Mouse (Mus musculus) ES-Bruce4 (cell line): ENCODE data around the gene Klhl33. TPM values are rescaled to one million over a fixed set of nuclear protein-coding genes. Genes with fewer than 3 reads are reported as not detected.

Experiments
- H3K27ac ChIP-seq: 2 replicates; pipeline ENCODE4 v1.5.1; 2012; ENCODE audit warnings: low read length, inconsistent platforms; ENCODE audit not compliant: insufficient read depth
- H3K27me3 ChIP-seq: 2 replicates; pipeline ENCODE4 v1.6.1; 2012; ENCODE audit warnings: mild to moderate bottlenecking, low read length, inconsistent platforms; ENCODE audit not compliant: control insufficient read depth, poor library complexity, insufficient read depth, severe bottlenecking
- H3K36me3 ChIP-seq: 2 replicates; pipeline ENCODE4 v1.6.1; 2012; ENCODE audit warnings: inconsistent platforms, mild to moderate bottlenecking, low read length, moderate library complexity; ENCODE audit not compliant: control insufficient read depth, poor library complexity, insufficient read depth, severe bottlenecking
- H3K4me1 ChIP-seq: one replicate; pipeline ENCODE4 v1.8.1; 2011; ENCODE audit warnings: low read length; ENCODE audit not compliant: control insufficient read depth, insufficient read depth
- H3K4me3 ChIP-seq: 2 replicates; pipeline ENCODE4 v1.5.1; 2011; ENCODE audit warnings: low read depth, mild to moderate bottlenecking, low read length
- H3K9ac ChIP-seq: 2 replicates; pipeline ENCODE4 v1.6.1; 2012; ENCODE audit warnings: low read depth, mild to moderate bottlenecking, inconsistent platforms; ENCODE audit not compliant: poor library complexity, severe bottlenecking
- H3K9me3 ChIP-seq: replicated peaks from 2 replicates; pipeline ENCODE4 v1.6.1; 2012; ENCODE audit warnings: mild to moderate bottlenecking, low read length, inconsistent platforms; ENCODE audit not compliant: control insufficient read depth, poor library complexity, insufficient read depth, severe bottlenecking
- CTCF ChIP-seq: IDR thresholded peaks from one replicate; pipeline ENCODE4 v1.8.1; 2011; ENCODE audit warnings: low read depth, low read length
- EP300 ChIP-seq: IDR thresholded peaks from 2 replicates; pipeline ENCODE4 v1.6.1; 2011; ENCODE audit warnings: low read depth, low read length; ENCODE audit not compliant: insufficient read depth
- POLR2A ChIP-seq: IDR thresholded peaks from one replicate; pipeline ENCODE4 v1.8.1; 2011; ENCODE audit warnings: low read length; ENCODE audit not compliant: insufficient read depth
- polyA plus RNA-seq: library from polyadenylated mRNA; stranded (reverse); fragments of >200 nt; gene quantifications from 2 replicates; pipeline ENCODE4 v1.2.4, GENCODE M21; 2011; ENCODE audit warnings: low read depth; ENCODE audit not compliant: missing spikeins, insufficient read depth, insufficient read length

The Klhl33 gene
- polyA plus RNA-seq, 1 experiment: not detected

DNA sequence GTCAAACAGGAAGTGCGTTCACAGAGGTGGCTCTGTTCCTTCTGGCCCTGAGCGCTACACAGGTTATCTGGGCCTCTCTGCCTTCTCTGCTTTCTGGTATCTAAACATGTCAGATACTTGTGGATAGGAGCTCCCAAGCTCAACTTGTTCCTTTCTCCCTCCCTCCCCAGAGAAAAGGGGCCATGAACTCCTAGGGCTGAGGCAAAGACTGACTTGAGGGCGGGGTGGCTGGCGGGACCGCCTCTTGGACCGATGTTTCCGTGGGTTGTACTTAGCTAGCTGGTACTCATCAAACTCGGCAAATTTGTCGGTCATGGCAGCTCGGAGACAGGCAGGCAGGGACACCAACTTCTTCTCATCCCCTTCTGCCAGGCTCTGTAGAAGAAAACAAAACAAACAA lies 34.7 kb downstream of the Klhl33 start:
- Histone ChIP-seq H3K9ac (no peak overlapping the region), H3K4me1 (no peaks in the 10 kb centered on the region), H3K27me3 (no peaks in the 10 kb centered on the region), H3K36me3 (peaks cover 3% of the 10 kb centered on the region), H3K4me3 (no peak overlapping the region), H3K27ac (no peak overlapping the region), H3K9me3 (peaks cover 7% of the 10 kb centered on the region)
- TF ChIP-seq CTCF (no peak), POLR2A (no peak), EP300 (no peak)

DNA sequence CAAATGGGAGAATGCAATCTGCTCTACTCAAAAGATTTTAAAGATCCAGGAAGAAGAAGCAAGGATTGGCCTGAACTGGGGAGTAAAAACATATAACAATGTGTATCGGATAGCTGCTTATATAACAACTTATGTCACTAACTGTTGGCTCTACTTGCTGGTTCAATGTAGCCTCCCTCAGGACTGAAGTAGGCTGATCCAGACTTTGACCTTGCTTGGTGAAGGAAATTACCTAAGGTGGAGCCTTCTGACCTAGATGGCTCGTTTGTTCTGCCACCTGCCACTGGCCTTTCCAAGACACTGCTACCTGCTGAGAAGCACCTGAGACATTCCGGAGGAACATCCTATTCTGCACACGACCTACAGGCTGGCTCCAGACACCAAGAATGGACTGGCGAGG lies 41.5 kb downstream of the Klhl33 start:
- Histone ChIP-seq H3K9me3 (peaks cover 3% of the 10 kb centered on the region; the same call in 1 of the 2 replicates), H3K4me3 (no peak overlapping the region), H3K36me3 (no peaks in the 10 kb centered on the region; the same call in 1 of the 2 replicates), H3K27me3 (no peaks in the 10 kb centered on the region), H3K27ac (no peak overlapping the region), H3K9ac (no peak overlapping the region), H3K4me1 (no peaks in the 10 kb centered on the region)
- TF ChIP-seq CTCF: no peak
- peak; percentile 77; the same call in 1 of the 2 replicates for TF ChIP-seq EP300

Other genes with a start within 250 kb of the Klhl33 start
- not detected in 2 replicates for gene Olfr747, start 204.3 kb downstream of the Klhl33 start, polyA plus RNA-seq
- gene Olfr748, start 190.1 kb downstream of the Klhl33 start, polyA plus RNA-seq: not detected in 2 replicates
- gene Olfr749, start 152.4 kb downstream of the Klhl33 start, polyA plus RNA-seq: not detected in 2 replicates
- gene Ttc5, start 112.0 kb downstream of the Klhl33 start, polyA plus RNA-seq: 44.7 and 48.1 TPM in 2 replicates
- gene Ccnb1ip1, start 89.8 kb downstream of the Klhl33 start, polyA plus RNA-seq: 0.44 TPM in 1 of 2 replicates, not detected in the other
- 86.5 and 91.5 TPM in 2 replicates for gene Parp2, start 89.7 kb downstream of the Klhl33 start, polyA plus RNA-seq
- gene Tep1, start 26.9 kb downstream of the Klhl33 start, polyA plus RNA-seq: 12.1 and 19.4 TPM in 2 replicates
- gene Osgep, start 27.4 kb upstream of the Klhl33 start, polyA plus RNA-seq: 68.4 and 72.5 TPM in 2 replicates
- gene Apex1, start 27.5 kb upstream of the Klhl33 start, polyA plus RNA-seq: 165 and 181 TPM in 2 replicates
- 90.3 and 95.5 TPM in 2 replicates for gene Pip4p1, start 33.3 kb upstream of the Klhl33 start, polyA plus RNA-seq
- 58.9 and 64.4 TPM in 2 replicates for gene Pnp, start 33.6 kb upstream of the Klhl33 start, polyA plus RNA-seq
- 24.9 and 31.0 TPM in 2 replicates for gene Gm49342, start 47.0 kb upstream of the Klhl33 start, polyA plus RNA-seq
- 6.1 and 9.4 TPM in 2 replicates for gene Pnp2, start 58.5 kb upstream of the Klhl33 start, polyA plus RNA-seq
- not detected in 2 replicates for gene Rnase10, start 110.2 kb upstream of the Klhl33 start, polyA plus RNA-seq
- not detected in 2 replicates for gene Rnase9, start 144.4 kb upstream of the Klhl33 start, polyA plus RNA-seq
- gene Rnase11, start 152.7 kb upstream of the Klhl33 start, polyA plus RNA-seq: not detected in 2 replicates
- gene Rnase12, start 160.2 kb upstream of the Klhl33 start, polyA plus RNA-seq: not detected in 2 replicates
- not detected in 2 replicates for gene Olfr750, start 176.9 kb upstream of the Klhl33 start, polyA plus RNA-seq
- 7.0 and 7.2 TPM in 2 replicates for gene Rnase4, start 193.6 kb upstream of the Klhl33 start, polyA plus RNA-seq
- gene Ang, start 193.6 kb upstream of the Klhl33 start, polyA plus RNA-seq: 3.2 and 3.6 TPM in 2 replicates
- not detected in 2 replicates for gene Eddm3b, start 216.9 kb upstream of the Klhl33 start, polyA plus RNA-seq
- not detected in 2 replicates for gene Rnase6, start 226.4 kb upstream of the Klhl33 start, polyA plus RNA-seq
- not detected in 2 replicates for gene Rnase1, start 249.3 kb upstream of the Klhl33 start, polyA plus RNA-seq